1 mouse cellular context compared by ENCODE assay signal in genomic region chr11:46309111-46309741, GRCm38 (mm10).
TF ChIP-seq lines count a peak whose summit lies in the region.

No protein-coding gene starts in this region.

TF ChIP-seq in CH12.LX, 34 proteins besides CTCF, POLR2A, EP300 and RAD21 (continued from another document):
- TF ChIP-seq ETS1 (conservative IDR thresholded peaks at IDR 0.05; ENCODE audit: low read depth, low read length), result peak; percentile 41
- no peak for TF ChIP-seq USF1 (IDR thresholded peaks at IDR 0.05; ENCODE audit: low read depth, low read length)
- TF ChIP-seq SIN3A (IDR thresholded peaks at IDR 0.05; ENCODE audit: low read length), result peak; percentile 94
- no peak; the same call in none of the 2 replicates for TF ChIP-seq HCFC1 (IDR thresholded peaks at IDR 0.05; ENCODE audit: low read depth, low read length)
- TF ChIP-seq MYC (IDR thresholded peaks at IDR 0.05; ENCODE audit: low read depth, low read length), result peak; percentile 54; the same call in 1 of the 2 replicates
- peak; percentile 89; the same call in 1 of the 2 replicates for TF ChIP-seq CHD1 (IDR thresholded peaks at IDR 0.05; ENCODE audit: low read depth, low read length)
- TF ChIP-seq MAX (IDR thresholded peaks at IDR 0.05; ENCODE audit: low read length), result peak; percentile 77
- TF ChIP-seq MAZ (IDR thresholded peaks at IDR 0.05; ENCODE audit: low read depth, low read length), result peak; percentile 85
- TF ChIP-seq KAT2A (IDR thresholded peaks at IDR 0.05; ENCODE audit: insufficient replicate concordance, low read length), result 0 out of 2 replicates have a peak, but pooled peaks have one; percentile 39
- TF ChIP-seq ZMIZ1 (IDR thresholded peaks at IDR 0.05; ENCODE audit: low read depth, low read length), result peak; percentile 58; the same call in 1 of the 2 replicates
- 0 out of 2 replicates have a peak, but pooled peaks have one; percentile 34 for TF ChIP-seq MAFK (IDR thresholded peaks at IDR 0.05; ENCODE audit: insufficient replicate concordance, low read length)
- TF ChIP-seq CHD2 (IDR thresholded peaks at IDR 0.05; ENCODE audit: low read length), result peak; percentile 87
- TF ChIP-seq TBP (conservative IDR thresholded peaks at IDR 0.05; ENCODE audit: low read depth, low read length), result peak; percentile 61; the same call in 1 of the 2 replicates
- peak; percentile 89 for TF ChIP-seq BHLHE40 (IDR thresholded peaks at IDR 0.05; ENCODE audit: low read depth, low read length)
- 0 out of 2 replicates have a peak, but pooled peaks have one; percentile 17 for TF ChIP-seq NRF1 (IDR thresholded peaks at IDR 0.05; ENCODE audit: low read depth, low read length)
- TF ChIP-seq SMC3 (IDR thresholded peaks at IDR 0.05; ENCODE audit: low read depth, low read length), result peak; percentile 50
- peak; percentile 63; the same call in 1 of the 2 replicates for TF ChIP-seq RCOR1 (conservative IDR thresholded peaks at IDR 0.05; ENCODE audit: low read depth, low read length)
TF ChIP-seq in CH12.LX: peak in this region for 22.
